Mouse (Mus musculus) heart, adult 2 months (tissue): ENCODE data around the gene Ttc39a. TPM values are rescaled to one million over a fixed set of nuclear protein-coding genes. Genes with fewer than 3 reads are reported as not detected.
"Not testable (repeated sequence)": the region's sequence is repeated elsewhere in the genome, so short reads cannot be mapped to it uniquely, and the experiment has no call there.

Experiments used
- DNase-seq, 2 experiments: peaks; one replicate each; pipeline ENCODE4 v3.0.0; 2021
- H3K27ac ChIP-seq: fragments of 200-600 bp; 2 replicates; pipeline ENCODE4 v1.8.1; 2022
- H3K27me3 ChIP-seq: fragments of 200-500 bp; 2 replicates; pipeline ENCODE4 v1.6.1; 2012; ENCODE audit warnings: mild to moderate bottlenecking, low read length, inconsistent platforms, mixed read lengths; ENCODE audit not compliant: control insufficient read depth, insufficient read depth
- H3K36me3 ChIP-seq: fragments of 200-500 bp; 2 replicates; pipeline ENCODE4 v1.6.1; 2012; ENCODE audit warnings: low read length, inconsistent platforms; ENCODE audit not compliant: control insufficient read depth, insufficient read depth
- H3K4me1 ChIP-seq: fragments of 200-500 bp; 2 replicates; pipeline ENCODE4 v1.6.1; 2011; ENCODE audit warnings: low read length; ENCODE audit not compliant: control insufficient read depth, insufficient read depth
- H3K4me3 ChIP-seq: fragments of 200-600 bp; 2 replicates; pipeline ENCODE4 v1.8.1; 2022
- H3K79me2 ChIP-seq: fragments of 200-500 bp; replicated peaks from 2 replicates; pipeline ENCODE4 v1.6.1; 2012; ENCODE audit warnings: mild to moderate bottlenecking, inconsistent platforms, low read length, moderate library complexity, mixed read lengths; ENCODE audit not compliant: control insufficient read depth, insufficient read depth
- H3K9ac ChIP-seq: fragments of 200-500 bp; 2 replicates; pipeline ENCODE4 v1.6.1; 2012; ENCODE audit warnings: low read depth, mild to moderate bottlenecking, control low read depth, inconsistent platforms, low read length, mixed read lengths
- CTCF ChIP-seq: fragments of 200-600 bp; IDR thresholded peaks from 2 replicates; pipeline ENCODE4 v1.8.1; 2022; ENCODE audit warnings: antibody characterized with exemption, mild to moderate bottlenecking, moderate library complexity
- EP300 ChIP-seq: fragments of 200-500 bp; IDR thresholded peaks from 2 replicates; pipeline ENCODE4 v1.6.1; 2011; ENCODE audit warnings: low read depth, low read length, control low read depth; ENCODE audit not compliant: insufficient read depth
- POLR2A ChIP-seq: fragments of 200-500 bp; IDR thresholded peaks from 2 replicates; pipeline ENCODE4 v1.6.1; 2011; ENCODE audit warnings: mild to moderate bottlenecking, low read depth, low read length, control low read depth; ENCODE audit not compliant: insufficient read depth
- WGBS: fragments of 180-500 bp; shearing (Covaris S2); methylation state at CpG from one replicate; pipeline ENCODE4 v1.1.7; 2018; 5-methylcytosine and 5-hydroxymethylcytosine counted together
- intact Hi-C: fragments of 180-260 bp; cut with DNase I; formaldehyde crosslinking; loops from one replicate; pipeline ENCODE4 v1.15.1; 2025
- polyA plus RNA-seq: library from polyadenylated mRNA; depleted of rRNA; stranded (reverse); fragments of >200 nt; gene quantifications from 2 replicates; pipeline ENCODE4 v1.2.3, GENCODE M21; 2012
- total RNA-seq, 2 experiments: library from RNA; stranded (reverse); gene quantifications; 2 replicates each; pipeline ENCODE4 v1.2.3; 2021

The Ttc39a gene
- total and polyA plus RNA-seq, 3 experiments: 1.6 to 2.7 (median 2.4) TPM

GRCm38 (mm10) chr4:109394314-109395074 is 11.9 kb upstream of the Ttc39a start:
- DNase-seq: no peak
- H3K27ac ChIP-seq: no peak overlapping the region
- H3K36me3 ChIP-seq: no peaks in the 10 kb centered on the region
- no peak for TF ChIP-seq POLR2A
- TF ChIP-seq EP300: no peak
- no peak for TF ChIP-seq CTCF
- H3K27me3 ChIP-seq: no peaks in the 10 kb centered on the region
- H3K9ac ChIP-seq: no peak overlapping the region
- H3K4me3 ChIP-seq: no peak overlapping the region
- 28% methylated on average over 13 of the region's 13 CpGs for WGBS
- no peaks in the 10 kb centered on the region for H3K79me2 ChIP-seq
- intact Hi-C loops: no loop called here
- no peaks in the 10 kb centered on the region for H3K4me1 ChIP-seq

GRCm38 (mm10) chr4:109400366-109400980 is 6.0 kb upstream of the Ttc39a start:
- H3K4me3 ChIP-seq: no peak overlapping the region
- no peak for DNase-seq
- no peak overlapping the region for H3K9ac ChIP-seq
- H3K36me3 ChIP-seq: no peaks in the 10 kb centered on the region
- no peaks in the 10 kb centered on the region for H3K27me3 ChIP-seq
- TF ChIP-seq POLR2A: no peak
- no peak for TF ChIP-seq EP300
- TF ChIP-seq CTCF: no peak
- H3K79me2 ChIP-seq: no peaks in the 10 kb centered on the region
- 77% methylated on average over 10 of the region's 10 CpGs for WGBS
- no peak overlapping the region for H3K27ac ChIP-seq
- intact Hi-C loops: no loop called here
- no peaks in the 10 kb centered on the region for H3K4me1 ChIP-seq

GRCm38 (mm10) chr4:109401176-109401689 is 5.2 kb upstream of the Ttc39a start:
- WGBS: 60% methylated on average over 5 of the region's 5 CpGs
- intact Hi-C loops: no loop called here
- H3K27me3 ChIP-seq: no peaks in the 10 kb centered on the region
- H3K27ac ChIP-seq: no peak overlapping the region
- no peaks in the 10 kb centered on the region for H3K36me3 ChIP-seq
- peaks cover 2% of the 10 kb centered on the region for H3K4me1 ChIP-seq
- H3K4me3 ChIP-seq: no peak overlapping the region
- H3K79me2 ChIP-seq: no peaks in the 10 kb centered on the region
- no peak overlapping the region for H3K9ac ChIP-seq
- TF ChIP-seq CTCF (peak; percentile 55), POLR2A (no peak)
- no peak for DNase-seq

GRCm38 (mm10) chr4:109404908-109405307 is 1.5 kb upstream of the Ttc39a start:
- 98% methylated on average over 3 of the region's 3 CpGs for WGBS
- H3K4me3 ChIP-seq: not testable (repeated sequence)

GRCm38 (mm10) chr4:109405415-109405814 is 1.0 kb upstream of the Ttc39a start:
- TF ChIP-seq EP300 (no peak), CTCF (no peak)
- no peaks in the 10 kb centered on the region for H3K27me3 ChIP-seq
- no peak for DNase-seq
- H3K9ac ChIP-seq: no peak overlapping the region
- H3K79me2 ChIP-seq: no peaks in the 10 kb centered on the region
- H3K4me1 ChIP-seq: peaks cover 4% of the 10 kb centered on the region
- intact Hi-C loops: no loop called here
- no peak overlapping the region for H3K4me3 ChIP-seq
- WGBS: 77% methylated on average over 8 of the region's 8 CpGs
- H3K27ac ChIP-seq: no peak overlapping the region; the same call in 1 of the 2 replicates
- H3K36me3 ChIP-seq: no peaks in the 10 kb centered on the region

More at GRCm38 (mm10) chr4:109404908-109405307, 1.5 kb upstream of the Ttc39a start:
- intact Hi-C loops, H3K36me3 ChIP-seq, H3K79me2 ChIP-seq, H3K4me1 ChIP-seq, H3K27ac ChIP-seq, H3K27me3 ChIP-seq, DNase-seq, H3K9ac ChIP-seq: not testable (repeated sequence)

- Histone ChIP-seq H3K27me3 (no peaks in the 10 kb centered on the region), H3K9ac (no peak overlapping the region), H3K4me1 (peaks cover 4% of the 10 kb centered on the region), H3K79me2 (no peaks in the 10 kb centered on the region), H3K36me3 (no peaks in the 10 kb centered on the region), H3K4me3 (peak overlapping the region; percentile 65), H3K27ac (peak overlapping the region; percentile 47; the same call in 1 of the 2 replicates)
- 1% methylated on average over 3 of the region's 3 CpGs for WGBS
- peak; percentile 43; the same call in 1 of the 2 replicates for TF ChIP-seq EP300
- TF ChIP-seq POLR2A: no peak
- DNase-seq: peak; percentile 70 to 83
- intact Hi-C loops: loop anchor here (1.0 kb wide), 1 partner anchor 126 kb away; the partner anchor contains the start of gene Eps15
These were observed 353 bp upstream of the Ttc39a start for GRCm38 (mm10) chr4:109406054-109406485.
